Mouse (Mus musculus): ENCODE results near the gene Gpt2.

DNA sequence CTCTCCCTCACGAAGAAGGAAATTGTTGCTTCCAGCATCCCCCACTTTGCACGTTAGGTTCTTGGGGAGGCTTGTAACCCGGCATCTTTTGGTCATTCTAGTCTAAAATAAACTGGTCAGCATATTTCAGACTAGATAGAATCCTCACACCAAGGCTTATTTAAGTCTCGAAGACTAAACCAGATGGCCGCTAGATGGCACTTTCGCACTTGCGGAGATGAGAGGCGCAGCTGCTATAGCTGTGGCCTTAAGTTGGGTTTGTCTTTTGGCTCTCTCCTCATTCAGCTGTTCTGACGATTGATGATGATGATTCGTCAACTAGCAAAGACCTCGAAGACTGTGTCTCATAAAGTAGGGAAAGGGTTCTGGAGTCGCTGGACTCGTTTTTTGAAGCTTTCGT lies 35.8 kb upstream of the Gpt2 start:
- TF ChIP-seq CTCF (IDR thresholded peaks at IDR 0.05; ENCODE audit: extremely low read depth, insufficient read length, insufficient replicate concordance, low read depth, low read length) (peak; percentile 84; the same call in 1 of the 2 replicates), POLR2A (IDR thresholded peaks at IDR 0.05; ENCODE audit: low read depth, low read length) (no peak)

Measured in small intestine, adult 2 months (tissue).